Mouse (Mus musculus) E14TG2a.4 (cell line): ENCODE data around the gene Cpm.

Experiments used
- CTCF ChIP-seq: conservative IDR thresholded peaks from 2 replicates; pipeline ENCODE4 v1.5.1; 2014; ENCODE audit warnings: low read length
- POU5F1 ChIP-seq: IDR thresholded peaks from 2 replicates; pipeline ENCODE4 v1.6.1; 2014; ENCODE audit warnings: low read length, borderline replicate concordance

GRCm38 (mm10) chr10:117641400-117642200, 12.3 kb downstream of the Cpm start:
- TF ChIP-seq CTCF (no peak), POU5F1 (no peak)
